Mouse (Mus musculus) embryonic facial prominence, embryonic 14.5 days (tissue): ENCODE results near the gene Gm45021. TPM values are rescaled to one million over a fixed set of nuclear protein-coding genes. Genes with fewer than 3 reads are reported as not detected.

Experiments used
- ATAC-seq: fragments of 200-750 bp; cut with Nextera tagmentation; 2 replicates; pipeline ENCODE4 v1.8.0; 2017; ENCODE audit warnings: low read depth, moderate number of reproducible peaks, moderate TSS enrichment
- DNase-seq: peaks from one replicate; pipeline ENCODE4 v3.0.0-alpha.2; 2015; ENCODE audit warnings: low spot score
- H3K27ac ChIP-seq: fragments of 300-500 bp; sonication (generic); replicated peaks from 2 replicates; pipeline ENCODE4 v1.5.1; 2014; ENCODE audit warnings: low read depth, mild to moderate bottlenecking, low read length, moderate library complexity
- H3K27me3 ChIP-seq: fragments of 300-500 bp; sonication (generic); replicated peaks from 2 replicates; pipeline ENCODE4 v1.6.1; 2014; ENCODE audit warnings: low read length; ENCODE audit not compliant: control insufficient read depth, insufficient read depth
- H3K36me3 ChIP-seq: fragments of 300-500 bp; sonication (generic); 2 replicates; pipeline ENCODE4 v1.6.1; 2014; ENCODE audit warnings: low read length, mixed read lengths; ENCODE audit not compliant: control insufficient read depth, insufficient read depth
- H3K4me1 ChIP-seq: fragments of 300-500 bp; sonication (generic); 2 replicates; pipeline ENCODE4 v1.6.1; 2014; ENCODE audit warnings: antibody characterized with exemption, low read length; ENCODE audit not compliant: control insufficient read depth, insufficient read depth
- H3K4me2 ChIP-seq: fragments of 300-500 bp; sonication (generic); 2 replicates; pipeline ENCODE4 v1.6.1; 2014; ENCODE audit warnings: low read depth, mild to moderate bottlenecking, low read length, moderate library complexity, mixed read lengths
- H3K4me3 ChIP-seq: fragments of 300-500 bp; sonication (generic); 2 replicates; pipeline ENCODE4 v1.5.1; 2014; ENCODE audit warnings: low read depth, mild to moderate bottlenecking, low read length
- H3K9ac ChIP-seq: fragments of 300-500 bp; sonication (generic); 2 replicates; pipeline ENCODE4 v1.6.1; 2014; ENCODE audit warnings: low read depth, mild to moderate bottlenecking, low read length, moderate library complexity, mixed read lengths
- H3K9me3 ChIP-seq: fragments of 300-500 bp; sonication (generic); 2 replicates; pipeline ENCODE4 v1.6.1; 2016; ENCODE audit warnings: low read length; ENCODE audit not compliant: control insufficient read depth
- WGBS: fragments of 180-500 bp; shearing (Covaris S2); extraction: QIAGEN DNeasy Blood & Tissue Kit; methylation state at CpG from one replicate; pipeline ENCODE4 v1.1.7; 2014; 5-methylcytosine and 5-hydroxymethylcytosine counted together
- polyA plus RNA-seq: library from polyadenylated mRNA; unstranded; fragments of >200 nt; fragmentation: Nextera tagmentation; extraction: Ambion mirVana; gene quantifications from 2 replicates; pipeline ENCODE4 v1.2.1, GENCODE M21; 2014

Gm45021 gene
- polyA plus RNA-seq, 1 experiment from 2014 or later, result not detected

GRCm38 (mm10) chr6:48568036-48568984 is 21.1 kb upstream of the Gm45021 start:
- H3K9ac ChIP-seq, result no peak overlapping the region
- ATAC-seq (no peak), DNase-seq (peak; percentile 38)
- no peak overlapping the region for H3K27ac ChIP-seq
- no peak overlapping the region for H3K4me2 ChIP-seq
- 0 out of 2 replicates have a peak, but pooled peaks cover 10% of the 10 kb centered on the region for H3K36me3 ChIP-seq
- H3K9me3 ChIP-seq, result no peaks in the 10 kb centered on the region
- 76% methylated on average over 16 of the region's 21 CpGs for WGBS
- H3K4me3 ChIP-seq, result no peak overlapping the region
- no peaks in the 10 kb centered on the region for H3K27me3 ChIP-seq
- H3K4me1 ChIP-seq, result peaks cover 16% of the 10 kb centered on the region

DNA sequence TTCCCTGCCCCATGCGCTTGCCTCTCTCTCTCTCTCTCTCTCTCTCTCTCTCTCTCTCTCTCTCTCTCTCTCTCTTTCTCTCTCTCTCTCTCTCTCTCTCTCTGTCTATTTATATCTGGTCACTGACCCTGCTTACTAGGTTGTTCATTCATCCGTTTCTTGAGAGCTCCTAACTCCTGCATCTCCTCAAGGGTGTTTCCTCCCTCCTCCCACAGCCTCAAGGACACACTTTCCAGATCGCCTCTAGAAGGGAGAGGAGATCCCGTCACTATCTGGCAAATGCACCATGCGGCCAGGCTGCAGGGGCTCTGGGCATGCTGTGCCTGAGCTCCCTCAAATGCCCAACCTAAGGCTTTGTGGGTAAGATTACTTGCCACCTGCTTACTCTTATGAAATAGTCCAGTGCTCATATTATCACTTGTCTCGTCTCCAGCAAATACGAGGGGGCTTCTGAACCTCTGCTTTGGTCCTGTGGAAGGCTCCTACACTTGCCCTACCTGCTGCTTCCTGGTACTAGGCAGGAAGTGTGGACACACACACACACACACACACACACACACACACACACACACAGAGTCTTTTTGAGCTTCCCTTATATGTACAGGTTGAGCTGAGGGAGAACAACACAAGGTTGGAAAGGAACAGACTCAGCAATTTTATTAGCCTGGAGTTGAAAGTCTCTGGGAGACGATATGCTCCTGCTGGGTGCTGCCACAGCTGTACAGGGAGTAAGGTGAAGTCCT is 20.2 kb upstream of the Gm45021 start:
- Histone ChIP-seq H3K9ac (no peak overlapping the region), H3K4me2 (no peak overlapping the region), H3K4me1 (peaks cover 16% of the 10 kb centered on the region), H3K36me3 (0 out of 2 replicates have a peak, but pooled peaks cover 9% of the 10 kb centered on the region), H3K27ac (no peak overlapping the region), H3K27me3 (no peaks in the 10 kb centered on the region), H3K9me3 (no peaks in the 10 kb centered on the region), H3K4me3 (no peak overlapping the region)
- DNase-seq (no peak), ATAC-seq (no peak)
- 75% methylated on average over 8 of the region's 8 CpGs for WGBS

DNA sequence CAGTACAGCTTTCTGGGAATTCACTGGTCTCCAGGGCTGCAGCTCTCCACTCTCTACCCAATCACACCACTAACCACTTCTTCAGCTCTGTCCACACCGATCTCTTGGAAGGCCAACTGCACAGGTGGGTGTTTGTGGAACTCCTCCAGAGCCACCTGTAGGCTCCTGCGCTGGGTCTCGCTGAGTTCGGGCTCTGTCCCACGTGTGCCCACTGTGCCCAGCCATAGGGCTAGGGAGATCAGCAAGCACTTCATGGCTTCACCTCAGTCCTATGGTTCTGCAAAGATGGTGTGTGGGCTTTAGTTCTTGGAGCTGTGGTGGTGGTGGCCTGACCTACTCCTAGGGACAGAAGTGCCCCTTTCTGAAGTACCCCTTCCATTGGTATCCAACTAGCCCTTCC is 17.4 kb upstream of the Gm45021 start:
- no peaks in the 10 kb centered on the region for H3K27me3 ChIP-seq
- H3K4me3 ChIP-seq, result no peak overlapping the region
- no peaks in the 10 kb centered on the region for H3K9me3 ChIP-seq
- DNase-seq (no peak), ATAC-seq (no peak)
- H3K36me3 ChIP-seq, result no peaks in the 10 kb centered on the region
- peaks cover 10% of the 10 kb centered on the region for H3K4me1 ChIP-seq
- H3K4me2 ChIP-seq, result no peak overlapping the region
- H3K27ac ChIP-seq, result peak overlapping the region; percentile 46
- 92% methylated on average over 5 of the region's 5 CpGs for WGBS
- no peak overlapping the region for H3K9ac ChIP-seq

DNA sequence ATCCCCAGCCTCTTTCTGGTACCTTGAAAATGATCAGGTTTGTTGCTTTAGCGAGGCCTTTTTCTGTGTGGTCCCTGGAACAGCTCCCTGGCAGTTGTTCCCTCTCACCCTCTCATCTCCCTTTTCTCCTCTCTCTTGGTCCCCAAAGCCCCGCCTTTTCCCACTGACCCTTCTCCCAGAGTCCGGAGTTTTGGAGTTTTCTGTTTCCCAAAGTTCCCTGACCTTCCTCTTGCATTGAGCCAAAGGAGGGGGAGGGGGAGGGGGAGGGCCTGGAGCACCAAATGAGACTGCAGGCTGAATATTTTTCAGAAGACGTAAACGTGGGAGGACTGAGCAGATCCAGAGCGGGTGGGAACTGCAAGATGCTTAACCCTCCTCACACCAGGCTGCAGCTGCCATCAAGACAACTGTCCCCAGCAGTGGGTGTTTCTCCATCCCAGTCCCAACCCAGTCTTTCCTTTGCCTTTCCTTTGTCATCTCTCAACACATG is 16.8 kb upstream of the Gm45021 start, which contains the start of gene Rarres2:
TSS of gene Rarres2 (minus strand) at position 218 of the 490 bp plus-strand sequence.
- no peak within 1 kb of the TSS for H3K9ac ChIP-seq
- 18% methylated on average over 6 of the region's 6 CpGs for WGBS
- H3K4me2 ChIP-seq, result 0 out of 2 replicates have a peak within 1 kb of the TSS, but pooled peaks have one; percentile 12
- peaks cover 10% of the 10 kb centered on the region for H3K4me1 ChIP-seq
- DNase-seq (peak; percentile 75), ATAC-seq (peak; percentile 45; the same call in 1 of the 2 replicates)
- H3K27me3 ChIP-seq, result no peaks in the 10 kb centered on the region
- no peaks in the 10 kb centered on the region for H3K9me3 ChIP-seq
- no peaks in the 10 kb centered on the region for H3K36me3 ChIP-seq
- H3K27ac ChIP-seq, result peak within 1 kb of the TSS; percentile 46
- H3K4me3 ChIP-seq, result no peak within 1 kb of the TSS

DNA sequence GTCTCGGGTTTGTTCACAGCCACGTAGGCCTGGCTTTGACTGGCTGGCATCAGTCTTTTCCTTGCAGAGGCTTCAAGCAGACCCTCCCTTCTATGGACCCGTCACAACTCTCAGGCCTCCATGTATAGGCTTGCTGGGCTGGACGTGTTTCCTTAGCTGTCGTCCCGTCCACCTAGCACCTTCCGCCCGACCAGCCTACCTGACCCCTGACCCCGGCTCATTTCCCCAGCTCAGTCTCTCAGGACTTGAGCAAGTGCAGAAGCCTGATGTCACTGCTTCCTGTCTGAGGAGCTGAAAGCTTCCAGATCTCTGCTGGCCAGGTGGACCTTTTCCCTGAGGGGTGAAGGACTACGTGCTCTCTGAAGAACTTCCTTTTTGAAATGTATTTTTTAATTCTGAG is 16.1 kb upstream of the Gm45021 start:
- Histone ChIP-seq H3K4me1 (peaks cover 10% of the 10 kb centered on the region), H3K27me3 (no peaks in the 10 kb centered on the region), H3K9me3 (no peaks in the 10 kb centered on the region), H3K4me3 (no peak overlapping the region), H3K36me3 (no peaks in the 10 kb centered on the region), H3K27ac (no peak overlapping the region), H3K4me2 (no peak overlapping the region), H3K9ac (no peak overlapping the region)
- 32% methylated on average over 10 of the region's 10 CpGs for WGBS
- DNase-seq (peak; percentile 33), ATAC-seq (no peak; the same call in 1 of the 2 replicates)

DNA sequence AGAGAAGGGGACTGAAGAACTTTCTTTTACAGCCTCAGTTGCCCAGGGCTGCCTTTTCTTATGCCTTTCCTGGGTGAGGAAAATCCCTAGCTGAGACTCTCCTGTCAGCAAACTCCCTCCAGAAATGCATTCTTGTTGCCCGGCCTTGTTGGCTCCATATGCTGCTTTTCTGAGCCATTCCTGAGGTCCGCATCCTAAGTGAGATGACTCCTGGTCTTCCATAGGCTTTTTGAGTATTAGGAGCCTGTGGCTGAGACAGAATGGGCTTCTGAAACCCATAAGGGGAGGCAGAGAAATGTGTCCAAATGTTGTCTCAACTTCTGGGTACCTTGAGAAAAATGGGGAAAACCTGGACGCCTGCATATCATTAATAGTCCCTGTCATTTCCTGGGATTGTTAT is 15.4 kb upstream of the Gm45021 start:
- 65% methylated on average over 3 of the region's 3 CpGs for WGBS
- no peak overlapping the region for H3K27ac ChIP-seq
- ATAC-seq (no peak), DNase-seq (no peak)
- no peak overlapping the region for H3K4me2 ChIP-seq
- no peak overlapping the region for H3K9ac ChIP-seq
- peaks cover 10% of the 10 kb centered on the region for H3K4me1 ChIP-seq
- H3K4me3 ChIP-seq, result no peak overlapping the region
- H3K27me3 ChIP-seq, result no peaks in the 10 kb centered on the region
- no peaks in the 10 kb centered on the region for H3K36me3 ChIP-seq
- H3K9me3 ChIP-seq, result no peaks in the 10 kb centered on the region

DNA sequence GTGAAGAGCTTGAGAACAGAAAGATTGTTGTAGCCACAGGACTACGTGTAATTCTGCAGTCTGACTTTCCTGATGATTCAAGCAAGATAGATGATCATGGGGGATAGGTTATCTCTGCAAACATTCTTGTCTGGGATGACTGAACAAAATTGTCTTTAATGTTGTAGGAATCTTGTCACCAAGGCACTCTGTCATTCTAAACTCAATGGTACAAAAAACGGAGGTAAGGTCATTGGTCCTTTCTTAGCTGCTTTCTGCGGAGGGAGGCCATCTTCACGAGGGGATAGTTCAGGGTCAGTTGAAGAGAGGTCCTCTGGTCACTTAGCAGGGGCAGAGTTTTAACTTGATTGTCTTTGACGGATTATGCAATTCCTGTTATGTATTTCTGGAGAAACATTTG is 10.7 kb upstream of the Gm45021 start:
- Histone ChIP-seq H3K9me3 (no peaks in the 10 kb centered on the region), H3K4me2 (no peak overlapping the region), H3K36me3 (no peaks in the 10 kb centered on the region), H3K4me1 (peaks cover 4% of the 10 kb centered on the region; the same call in 1 of the 2 replicates), H3K9ac (no peak overlapping the region), H3K27me3 (no peaks in the 10 kb centered on the region), H3K4me3 (no peak overlapping the region), H3K27ac (0 out of 2 replicates have a peak overlapping the region, but pooled peaks have one; percentile 2)
- DNase-seq, result no peak
- ATAC-seq, result no peak
- 55% methylated on average over 5 of the region's 5 CpGs for WGBS

DNA sequence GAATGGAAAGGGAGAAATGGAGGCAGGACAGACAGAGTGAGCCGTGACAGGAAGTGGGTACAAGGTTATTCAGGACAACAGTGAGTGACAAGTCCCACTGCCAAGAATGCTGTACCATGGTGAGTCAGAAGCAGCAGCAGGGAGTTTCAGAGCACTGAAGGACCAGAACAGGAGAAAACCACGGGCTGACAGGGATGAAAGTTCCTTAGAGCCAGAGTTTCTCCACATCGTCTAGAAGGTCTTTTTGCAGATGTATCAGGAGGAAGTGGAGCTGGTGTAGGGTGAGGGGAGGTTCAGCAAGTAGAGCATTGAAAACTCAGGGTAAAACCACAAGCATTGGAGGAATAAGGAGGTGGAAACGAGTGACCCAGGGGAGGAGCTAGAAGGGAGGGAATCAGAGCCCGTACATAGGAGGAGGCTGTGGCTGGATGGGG is 10.2 kb upstream of the Gm45021 start:
- ATAC-seq (peak; percentile 53; the same call in 1 of the 2 replicates), DNase-seq (peak; percentile 36)
- no peak overlapping the region for H3K9ac ChIP-seq
- no peaks in the 10 kb centered on the region for H3K36me3 ChIP-seq
- H3K4me2 ChIP-seq, result 0 out of 2 replicates have a peak overlapping the region, but pooled peaks have one; percentile 12
- WGBS, result 17% methylated on average over 5 of the region's 5 CpGs
- no peaks in the 10 kb centered on the region for H3K9me3 ChIP-seq
- no peaks in the 10 kb centered on the region for H3K27me3 ChIP-seq
- 0 out of 2 replicates have a peak overlapping the region, but pooled peaks have one; percentile 2 for H3K27ac ChIP-seq
- H3K4me1 ChIP-seq, result peaks cover 4% of the 10 kb centered on the region; the same call in 1 of the 2 replicates
- no peak overlapping the region for H3K4me3 ChIP-seq
